11 mouse cellular contexts compared by ENCODE assay signal in genomic region chr15:84234794-84235581, GRCm38 (mm10). TPM values are rescaled to one million over a fixed set of nuclear protein-coding genes. Genes with fewer than 3 reads are reported as not detected.
DNase-seq lines count a peak whose midpoint lies in the region; ATAC-seq and TF ChIP-seq lines count a peak whose summit lies in the region.
"Had no signal": no experiment of that assay in that cellular context is flagged by ENCODE, and none has a peak within 500 bp of the region (broad histone marks: within the 10 kb centered on the region; RNA-seq: fewer than 3 reads in every experiment).

No protein-coding gene starts in this region.

- H3K4me3 ChIP-seq in heart, embryonic 11.5 days (ENCODE audit: low read depth, low read length): no peak overlapping the region
- no peak overlapping the region for H3K4me3 ChIP-seq in lung, postnatal 0 days (ENCODE audit: low read depth, low read length)
- H3K4me3 ChIP-seq in hindbrain, embryonic 16.5 days (ENCODE audit: low read length): no peak overlapping the region
- H3K4me3 ChIP-seq: erythroblast, embryonic 14.5 days; limb, embryonic 13.5 days had no signal

- no peaks in the 10 kb centered on the region for H3K36me3 ChIP-seq in heart, embryonic 11.5 days (ENCODE audit: control insufficient read depth, insufficient read depth, low read length)
- H3K36me3 ChIP-seq in lung, postnatal 0 days (ENCODE audit: insufficient read depth, low read length): no peaks in the 10 kb centered on the region
- no peaks in the 10 kb centered on the region for H3K36me3 ChIP-seq in hindbrain, embryonic 16.5 days (ENCODE audit: control insufficient read depth, insufficient read depth, low read length)
- H3K36me3 ChIP-seq: limb, embryonic 13.5 days had no signal

- intact Hi-C loops in heart, postnatal 25 days (cut with DNase I): no loop called here

- no peak for DNase-seq in heart, postnatal 25 days (ENCODE audit: low spot score)
- no peak for DNase-seq in lung, postnatal 0 days (ENCODE audit: low spot score)
- DNase-seq in lung, postnatal 4 days: no peak
- DNase-seq in retina, postnatal 1 day: peak; percentile 40
- no peak for DNase-seq in right cerebral cortex, postnatal 4 days
- DNase-seq in cerebellum, adult 8-10 months: no peak
- DNase-seq: thymus, postnatal 14 days had no signal

- H3K4me1 ChIP-seq in heart, embryonic 11.5 days (ENCODE audit: control insufficient read depth, insufficient read depth, low read length): peaks cover 30% of the 10 kb centered on the region
- 0 out of 2 replicates have a peak, but pooled peaks cover 5% of the 10 kb centered on the region for H3K4me1 ChIP-seq in lung, postnatal 0 days (ENCODE audit: insufficient read depth, low read depth, low read length)
- peaks cover 38% of the 10 kb centered on the region for H3K4me1 ChIP-seq in hindbrain, embryonic 16.5 days (ENCODE audit: control insufficient read depth, insufficient read depth, low read depth, low read length)

- H3K27ac ChIP-seq in heart, embryonic 11.5 days (ENCODE audit: low read depth, low read length): peak overlapping the region; percentile 41; the same call in 1 of the 2 replicates
- H3K27ac ChIP-seq in lung, postnatal 0 days (ENCODE audit: low read length): peak overlapping the region; percentile 43
- H3K27ac ChIP-seq in hindbrain, embryonic 16.5 days (ENCODE audit: low read depth, low read length): no peak overlapping the region; the same call in 1 of the 2 replicates
- H3K27ac ChIP-seq: limb, embryonic 13.5 days had no signal

- no peaks in the 10 kb centered on the region for H3K9me3 ChIP-seq in heart, embryonic 11.5 days (replicated peaks; ENCODE audit: control insufficient read depth, low read length)
- H3K9me3 ChIP-seq in lung, postnatal 0 days (ENCODE audit: low read length): no peaks in the 10 kb centered on the region
- no peaks in the 10 kb centered on the region for H3K9me3 ChIP-seq in hindbrain, embryonic 16.5 days (ENCODE audit: control insufficient read depth, low read length)
- H3K9me3 ChIP-seq: limb, embryonic 13.5 days had no signal

- WGBS in heart, embryonic 11.5 days (ENCODE audit: insufficient replicate concordance): 67% methylated on average over 7 of the region's 7 CpGs
- WGBS in lung, postnatal 0 days: 70% methylated on average over 7 of the region's 7 CpGs
- 71% methylated on average over 7 of the region's 7 CpGs for WGBS in hindbrain, embryonic 16.5 days

- H3K27me3 ChIP-seq in heart, embryonic 11.5 days (ENCODE audit: control insufficient read depth, insufficient read depth, low read length): no peaks in the 10 kb centered on the region
- H3K27me3 ChIP-seq in lung, postnatal 0 days (replicated peaks; ENCODE audit: insufficient read depth, low read length): no peaks in the 10 kb centered on the region
- no peaks in the 10 kb centered on the region for H3K27me3 ChIP-seq in hindbrain, embryonic 16.5 days (replicated peaks; ENCODE audit: control insufficient read depth, insufficient read depth, low read length)

- H3K4me2 ChIP-seq in heart, embryonic 11.5 days: no peak overlapping the region; the same call in 1 of the 2 replicates
- H3K4me2 ChIP-seq in lung, postnatal 0 days (replicated peaks; ENCODE audit: low read depth, low read length): no peak overlapping the region
- H3K4me2 ChIP-seq in hindbrain, embryonic 16.5 days (ENCODE audit: low read length): no peak overlapping the region
- H3K4me2 ChIP-seq: limb, embryonic 13.5 days had no signal

- H3K9ac ChIP-seq in heart, embryonic 11.5 days (ENCODE audit: low read depth, low read length): no peak overlapping the region
- no peak overlapping the region for H3K9ac ChIP-seq in lung, postnatal 0 days (replicated peaks; ENCODE audit: low read depth)
- no peak overlapping the region for H3K9ac ChIP-seq in hindbrain, embryonic 16.5 days (ENCODE audit: low read depth, low read length)
- H3K9ac ChIP-seq: limb, embryonic 13.5 days had no signal

- TF ChIP-seq EP300 in lung, postnatal 0 days (IDR thresholded peaks at IDR 0.05): no peak

- no peak for ATAC-seq in heart, embryonic 11.5 days (replicated peaks; ENCODE audit: insufficient number of reproducible peaks, low FRiP score, low TSS enrichment)
- no peak for ATAC-seq in lung, postnatal 0 days
- peak; percentile 44; the same call in 1 of the 2 replicates for ATAC-seq in hindbrain, embryonic 16.5 days

- peak; percentile 44 for TF ChIP-seq CTCF in lung, postnatal 0 days (IDR thresholded peaks at IDR 0.05)

RNA-seq across cellular contexts. Expression of gene Parvb, which starts 3.1 kb away (rescaled TPM):
- polyA plus RNA-seq in heart, embryonic 11.5 days (2014; fragmentation: Nextera tagmentation; extraction: Ambion mirVana): 19.3 and 21.1 TPM in 2 replicates
- total RNA-seq in heart, postnatal 25 days (2021): 100 to 1,000 TPM; 147 to 154 TPM
- 7.9 and 8.5 TPM in 2 replicates for polyA plus RNA-seq in lung, postnatal 0 days (2015; fragmentation: Nextera tagmentation; extraction: Ambion mirVana)
- polyA plus RNA-seq in hindbrain, embryonic 16.5 days (2015; fragmentation: Nextera tagmentation; extraction: Ambion mirVana): 4.3 and 4.8 TPM in 2 replicates

RNA-seq across cellular contexts. Expression of gene Samm50, which starts 42.9 kb away (rescaled TPM):
- 75.9 and 95.7 TPM in 2 replicates for polyA plus RNA-seq in heart, embryonic 11.5 days (2014; fragmentation: Nextera tagmentation; extraction: Ambion mirVana)
- 100 to 1,000 TPM; 264 to 267 TPM for total RNA-seq in heart, postnatal 25 days (2021)
- polyA plus RNA-seq in lung, postnatal 0 days (2015; fragmentation: Nextera tagmentation; extraction: Ambion mirVana): 59.9 and 63.5 TPM in 2 replicates
- 94.4 and 95.3 TPM in 2 replicates for polyA plus RNA-seq in hindbrain, embryonic 16.5 days (2015; fragmentation: Nextera tagmentation; extraction: Ambion mirVana)
